Mouse (Mus musculus) kidney, adult 2 months (tissue): ENCODE measurements around the gene Tpd52l1. TPM values are rescaled to one million over a fixed set of nuclear protein-coding genes. Genes with fewer than 3 reads are reported as not detected.

Experiments
- DNase-seq: peaks from one replicate; pipeline ENCODE4 v3.0.0; 2021
- H3K27ac ChIP-seq: fragments of 200-500 bp; 2 replicates; pipeline ENCODE4 v1.5.1; 2012; ENCODE audit warnings: low read depth, low read length, control low read depth, inconsistent platforms; ENCODE audit not compliant: insufficient read depth
- H3K27me3 ChIP-seq: fragments of 200-500 bp; replicated peaks from 2 replicates; pipeline ENCODE4 v1.6.1; 2012; ENCODE audit warnings: mild to moderate bottlenecking, moderate library complexity, low read length, inconsistent platforms; ENCODE audit not compliant: control insufficient read depth, insufficient read depth
- H3K36me3 ChIP-seq: fragments of 200-500 bp; 2 replicates; pipeline ENCODE4 v1.6.1; 2012; ENCODE audit warnings: mild to moderate bottlenecking, moderate library complexity, low read length, inconsistent platforms; ENCODE audit not compliant: control insufficient read depth, insufficient read depth
- H3K4me1 ChIP-seq: fragments of 200-500 bp; 2 replicates; pipeline ENCODE4 v1.6.1; 2011; ENCODE audit warnings: low read length; ENCODE audit not compliant: control insufficient read depth, insufficient read depth
- H3K4me3 ChIP-seq: fragments of 200-500 bp; 2 replicates; pipeline ENCODE4 v1.5.1; 2011; ENCODE audit warnings: mild to moderate bottlenecking, low read depth, low read length, control low read depth; ENCODE audit not compliant: insufficient read depth
- CTCF ChIP-seq: fragments of 200-500 bp; conservative IDR thresholded peaks from 2 replicates; pipeline ENCODE4 v1.5.1; 2011; ENCODE audit warnings: low read depth, mild to moderate bottlenecking, control low read depth, low read length, moderate library complexity, mixed read lengths; ENCODE audit not compliant: insufficient read depth, insufficient read length
- POLR2A ChIP-seq: fragments of 200-500 bp; IDR thresholded peaks from one replicate; pipeline ENCODE4 v1.6.1; 2011; ENCODE audit warnings: low read depth, low read length, control low read depth
- WGBS: fragments of 180-500 bp; shearing (Covaris S2); methylation state at CpG from one replicate; pipeline ENCODE4 v1.1.7; 2018; 5-methylcytosine and 5-hydroxymethylcytosine counted together
- polyA plus RNA-seq: library from polyadenylated mRNA; depleted of rRNA; stranded (reverse); fragments of >200 nt; gene quantifications from 2 replicates; pipeline ENCODE4 v1.2.3, GENCODE M21; 2012

The Tpd52l1 gene
- polyA plus RNA-seq, 1 experiment: 18.5 TPM

- no peaks in the 10 kb centered on the region for H3K36me3 ChIP-seq
- no peak for DNase-seq
- TF ChIP-seq CTCF: no peak
- TF ChIP-seq POLR2A: no peak
- no peak overlapping the region for H3K4me3 ChIP-seq
- H3K27me3 ChIP-seq: no peaks in the 10 kb centered on the region
- H3K27ac ChIP-seq: no peak overlapping the region
- WGBS: 85% methylated on average over 4 of the region's 4 CpGs
- H3K4me1 ChIP-seq: no peaks in the 10 kb centered on the region
Observed at GRCm38 (mm10) chr10:31359749-31360148, 86.0 kb downstream of the Tpd52l1 start.

DNA sequence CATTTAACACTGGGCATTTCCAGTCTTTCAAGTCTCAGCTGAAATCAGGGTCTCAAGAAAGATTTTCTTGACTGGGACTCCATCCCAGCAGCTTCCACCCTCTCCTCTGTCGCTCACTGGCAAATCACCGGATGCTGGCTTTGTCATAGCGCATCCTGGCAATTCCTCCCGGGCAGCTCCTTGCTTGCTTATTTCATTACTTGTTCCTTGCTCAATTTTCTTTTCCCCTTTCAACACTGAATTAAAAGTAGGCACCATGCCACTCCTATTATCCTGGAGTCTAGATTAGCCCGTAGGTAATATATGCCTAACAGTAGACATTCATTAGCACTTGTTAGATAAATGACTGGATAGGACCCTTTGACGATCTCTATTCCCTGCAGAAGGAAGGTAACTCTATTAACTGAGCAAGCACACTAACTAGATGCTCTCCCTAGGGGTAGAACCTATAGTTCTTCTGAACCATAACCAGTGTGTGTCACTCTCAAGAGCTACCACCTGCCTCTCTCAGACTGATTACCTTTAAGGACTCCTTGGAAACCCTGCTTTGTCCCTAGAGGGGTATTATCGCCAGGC is 90.8 kb downstream of the Tpd52l1 start:
- Histone ChIP-seq H3K4me3 (no peak overlapping the region), H3K27ac (no peak overlapping the region), H3K4me1 (no peaks in the 10 kb centered on the region), H3K27me3 (no peaks in the 10 kb centered on the region), H3K36me3 (no peaks in the 10 kb centered on the region)
- 73% methylated on average over 7 of the region's 7 CpGs for WGBS
- no peak for DNase-seq
- TF ChIP-seq CTCF: no peak
- no peak for TF ChIP-seq POLR2A

- no peak for DNase-seq
- H3K27ac ChIP-seq: no peak overlapping the region
- 71% methylated on average over 2 of the region's 2 CpGs for WGBS
- TF ChIP-seq CTCF: no peak
- no peak for TF ChIP-seq POLR2A
- no peaks in the 10 kb centered on the region for H3K27me3 ChIP-seq
- no peaks in the 10 kb centered on the region for H3K4me1 ChIP-seq
- no peaks in the 10 kb centered on the region for H3K36me3 ChIP-seq
- H3K4me3 ChIP-seq: no peak overlapping the region
Observed at GRCm38 (mm10) chr10:31354141-31354540, 91.6 kb downstream of the Tpd52l1 start.

- Histone ChIP-seq H3K4me1 (no peaks in the 10 kb centered on the region), H3K27me3 (no peaks in the 10 kb centered on the region), H3K27ac (no peak overlapping the region), H3K36me3 (no peaks in the 10 kb centered on the region), H3K4me3 (no peak overlapping the region)
- no peak for DNase-seq
- 88% methylated on average over 1 of the region's 1 CpGs for WGBS
- no peak for TF ChIP-seq CTCF
- TF ChIP-seq POLR2A: no peak
Observed at GRCm38 (mm10) chr10:31352845-31353427, 92.8 kb downstream of the Tpd52l1 start.

DNA sequence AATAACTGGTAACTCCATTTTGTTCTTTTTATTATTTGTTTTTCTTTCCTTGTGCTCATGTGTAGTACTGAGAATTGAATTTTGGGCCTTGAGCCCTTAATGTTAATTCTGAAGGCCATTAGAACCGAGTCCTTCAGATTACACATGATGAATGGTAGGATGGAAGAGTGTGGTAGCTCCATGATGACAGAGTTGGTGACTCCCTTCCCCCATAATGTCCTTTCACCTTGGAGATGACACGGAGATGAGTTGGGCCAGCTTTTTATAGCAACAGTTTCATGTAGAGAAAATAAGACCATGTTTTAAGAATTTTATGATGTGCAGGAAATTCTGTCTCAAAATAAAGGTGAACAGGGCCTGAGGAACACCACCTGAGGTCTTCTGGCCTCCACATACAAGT is 94.7 kb downstream of the Tpd52l1 start:
- DNase-seq: no peak
- no peak for TF ChIP-seq POLR2A
- no peak for TF ChIP-seq CTCF
- no peak overlapping the region for H3K27ac ChIP-seq
- no peaks in the 10 kb centered on the region for H3K4me1 ChIP-seq
- no peaks in the 10 kb centered on the region for H3K27me3 ChIP-seq
- H3K36me3 ChIP-seq: no peaks in the 10 kb centered on the region
- H3K4me3 ChIP-seq: no peak overlapping the region
- 83% methylated on average over 2 of the region's 2 CpGs for WGBS

GRCm38 (mm10) chr10:31346401-31346800 is 99.4 kb downstream of the Tpd52l1 start:
- WGBS: 79% methylated on average over 8 of the region's 8 CpGs
- no peaks in the 10 kb centered on the region for H3K36me3 ChIP-seq
- H3K27ac ChIP-seq: no peak overlapping the region
- DNase-seq: no peak
- H3K27me3 ChIP-seq: no peaks in the 10 kb centered on the region
- no peak overlapping the region for H3K4me3 ChIP-seq
- TF ChIP-seq CTCF (no peak), POLR2A (no peak)
- no peaks in the 10 kb centered on the region for H3K4me1 ChIP-seq

DNA sequence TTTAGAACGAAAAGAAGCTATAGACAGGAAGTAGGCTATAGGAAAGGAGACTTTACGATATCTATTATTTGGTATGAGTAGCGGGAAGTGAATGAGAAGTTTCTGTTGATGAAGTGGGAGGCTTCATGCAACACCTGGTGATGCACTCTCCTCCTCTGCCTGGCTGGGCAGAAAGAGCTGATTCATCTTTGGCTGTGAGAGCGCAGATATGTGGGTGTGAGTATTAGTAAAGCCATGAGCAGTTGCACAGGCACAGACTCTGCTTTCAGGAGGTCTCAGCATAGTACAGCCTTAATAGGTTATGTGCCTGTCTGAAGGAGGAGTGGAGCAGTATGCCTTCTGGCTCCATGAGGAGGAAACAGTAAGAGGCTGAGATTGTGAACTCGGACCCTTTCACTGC is 109.3 kb downstream of the Tpd52l1 start:
- Histone ChIP-seq H3K4me1 (no peaks in the 10 kb centered on the region), H3K27me3 (no peaks in the 10 kb centered on the region), H3K27ac (no peak overlapping the region), H3K4me3 (no peak overlapping the region), H3K36me3 (no peaks in the 10 kb centered on the region)
- DNase-seq: no peak
- TF ChIP-seq CTCF: no peak
- TF ChIP-seq POLR2A: no peak
- WGBS: 82% methylated on average over 5 of the region's 5 CpGs
